Mouse (Mus musculus): ENCODE data around the gene Vps39.

Vps39 gene

GRCm38 (mm10) chr2:120352682-120353646 is at the start of gene Vps39:
TSS of gene Vps39 (minus strand) at chr2:120353137.
- DNase-seq (ENCODE audit: low spot score in 2 of 2), result peak; percentile 84 to 86

GRCm38 (mm10) chr2:120397951-120398350 is 45.0 kb upstream of the Vps39 start:
- no peak for DNase-seq (ENCODE audit: low spot score in 2 of 2)

GRCm38 (mm10) chr2:120392406-120392805 is 39.5 kb upstream of the Vps39 start:
- no peak for DNase-seq (ENCODE audit: low spot score in 2 of 2)

- no peak for DNase-seq (ENCODE audit: low spot score in 2 of 2)
These were observed 38.0 kb upstream of the Vps39 start for GRCm38 (mm10) chr2:120390934-120391333.

- no peak for DNase-seq (ENCODE audit: low spot score in 2 of 2)
These were observed 36.4 kb upstream of the Vps39 start for GRCm38 (mm10) chr2:120389376-120389775.

GRCm38 (mm10) chr2:120387291-120387690 is 34.4 kb upstream of the Vps39 start:
- DNase-seq (ENCODE audit: low spot score in 2 of 2), result no peak

- DNase-seq (ENCODE audit: low spot score in 2 of 2), result no peak
These were observed 33.3 kb upstream of the Vps39 start for GRCm38 (mm10) chr2:120386264-120386663.

GRCm38 (mm10) chr2:120373858-120374257 is 20.9 kb upstream of the Vps39 start:
- no peak for DNase-seq (ENCODE audit: low spot score in 2 of 2)

- no peak for DNase-seq (ENCODE audit: low spot score in 2 of 2)
These were observed 14.7 kb upstream of the Vps39 start for GRCm38 (mm10) chr2:120367416-120368207.

- DNase-seq (ENCODE audit: low spot score in 2 of 2), result no peak
These were observed 13.6 kb upstream of the Vps39 start for GRCm38 (mm10) chr2:120366501-120366900.

- DNase-seq (ENCODE audit: low spot score in 2 of 2), result no peak
These were observed 7.5 kb upstream of the Vps39 start for GRCm38 (mm10) chr2:120360425-120360824.

- DNase-seq (ENCODE audit: low spot score in 2 of 2), result no peak
These were observed 1.6 kb downstream of the Vps39 start for GRCm38 (mm10) chr2:120351321-120351720.

- DNase-seq (ENCODE audit: low spot score in 2 of 2), result no peak
These were observed 4.8 kb downstream of the Vps39 start for GRCm38 (mm10) chr2:120348120-120348519.

GRCm38 (mm10) chr2:120341741-120342140 is 11.2 kb downstream of the Vps39 start:
- DNase-seq (ENCODE audit: low spot score in 2 of 2), result no peak

GRCm38 (mm10) chr2:120337886-120338285 is 15.1 kb downstream of the Vps39 start:
- no peak for DNase-seq (ENCODE audit: low spot score in 2 of 2)

- DNase-seq (ENCODE audit: low spot score in 2 of 2), result no peak
These were observed 21.4 kb downstream of the Vps39 start for GRCm38 (mm10) chr2:120331575-120331974.

- DNase-seq (ENCODE audit: low spot score in 2 of 2), result no peak
These were observed 37.9 kb downstream of the Vps39 start for GRCm38 (mm10) chr2:120315077-120315476.

GRCm38 (mm10) chr2:120314487-120314886 is 38.5 kb downstream of the Vps39 start:
- no peak for DNase-seq (ENCODE audit: low spot score in 2 of 2)

GRCm38 (mm10) chr2:120313976-120314375 is 39.0 kb downstream of the Vps39 start, which contains the start of gene Pla2g4f:
TSS of gene Pla2g4f (minus strand) at chr2:120314165.
- no peak for DNase-seq (ENCODE audit: low spot score in 2 of 2)

GRCm38 (mm10) chr2:120312276-120312825 is 40.6 kb downstream of the Vps39 start:
- DNase-seq (ENCODE audit: low spot score in 2 of 2), result no peak

GRCm38 (mm10) chr2:120304113-120304512 is 48.8 kb downstream of the Vps39 start:
- DNase-seq (ENCODE audit: low spot score in 2 of 2), result no peak

- DNase-seq (ENCODE audit: low spot score in 2 of 2), result no peak
These were observed 51.9 kb downstream of the Vps39 start for GRCm38 (mm10) chr2:120301076-120301475.

All from frontal cortex, postnatal 14 days (tissue).